Mouse (Mus musculus) large intestine, adult 2 months (tissue): ENCODE results near the gene Taf15. TPM values are rescaled to one million over a fixed set of nuclear protein-coding genes. Genes with fewer than 3 reads are reported as not detected.
A peak's percentile ranks its signal among the peaks of the same experiment; 100 is the strongest.

Experiments used
- DNase-seq: peaks from one replicate; pipeline ENCODE4 v3.0.0-alpha.2; 2012; ENCODE audit warnings: low read depth, low spot score
- WGBS: fragments of 180-500 bp; shearing (Covaris S2); methylation state at CpG from one replicate; pipeline ENCODE4 v1.1.7; 2018; 5-methylcytosine and 5-hydroxymethylcytosine counted together
- polyA plus RNA-seq: library from polyadenylated mRNA; depleted of rRNA; stranded (reverse); fragments of >200 nt; gene quantifications from 2 replicates; pipeline ENCODE4 v1.2.3, GENCODE M21; 2012

Gene Taf15
- polyA plus RNA-seq, 1 experiment: 10.5 TPM

- no peak for DNase-seq
- WGBS: 7% methylated on average over 4 of the region's 4 CpGs
These were observed 18.3 kb upstream of the Taf15 start for GRCm38 (mm10) chr11:83454548-83454947.

- 32% methylated on average over 3 of the region's 3 CpGs for WGBS
- DNase-seq: no peak
These were observed 17.3 kb upstream of the Taf15 start for GRCm38 (mm10) chr11:83455608-83456007.

GRCm38 (mm10) chr11:83457257-83457656 lies 15.6 kb upstream of the Taf15 start:
- WGBS: 40% methylated on average over 7 of the region's 7 CpGs
- DNase-seq: no peak

- DNase-seq: no peak
- 35% methylated on average over 9 of the region's 9 CpGs for WGBS
These were observed 14.8 kb upstream of the Taf15 start for GRCm38 (mm10) chr11:83457912-83458601.

- WGBS: 87% methylated on average over 10 of the region's 10 CpGs
- DNase-seq: no peak
These were observed 11.3 kb upstream of the Taf15 start for GRCm38 (mm10) chr11:83461462-83462027.

- no peak for DNase-seq
- 1% methylated on average over 42 of the region's 42 CpGs for WGBS
These were observed 10.1 kb upstream of the Taf15 start, which contains the start of gene Mmp28 for GRCm38 (mm10) chr11:83462711-83463244. TSS of gene Mmp28 (minus strand) at chr11:83463071.

- WGBS: 8% methylated on average over 2 of the region's 2 CpGs
- DNase-seq: peak; percentile 52
These were observed 6.9 kb upstream of the Taf15 start for GRCm38 (mm10) chr11:83465976-83466375.

- 14% methylated on average over 11 of the region's 11 CpGs for WGBS
- DNase-seq: no peak
These were observed 5.7 kb upstream of the Taf15 start for GRCm38 (mm10) chr11:83467120-83467652.

GRCm38 (mm10) chr11:83468765-83469164 lies 4.1 kb upstream of the Taf15 start:
- 88% methylated on average over 3 of the region's 3 CpGs for WGBS
- no peak for DNase-seq

- DNase-seq: no peak
- WGBS: 46% methylated on average over 2 of the region's 2 CpGs
These were observed 1.1 kb upstream of the Taf15 start for GRCm38 (mm10) chr11:83471766-83472165.

- DNase-seq: no peak
These were observed 540 bp downstream of the Taf15 start for GRCm38 (mm10) chr11:83473235-83474016.

GRCm38 (mm10) chr11:83491488-83491887 lies 18.6 kb downstream of the Taf15 start:
- DNase-seq: no peak
- 79% methylated on average over 4 of the region's 4 CpGs for WGBS

More at GRCm38 (mm10) chr11:83473235-83474016, 540 bp downstream of the Taf15 start:
- WGBS: under 1% methylated on average over 51 of the region's 52 CpGs

- WGBS: 89% methylated on average over 2 of the region's 2 CpGs
- no peak for DNase-seq
These were observed 22.7 kb downstream of the Taf15 start for GRCm38 (mm10) chr11:83495571-83495970.

GRCm38 (mm10) chr11:83504308-83504707 lies 31.4 kb downstream of the Taf15 start:
- WGBS: 83% methylated on average over 5 of the region's 5 CpGs
- DNase-seq: no peak

- DNase-seq: no peak
These were observed 36.6 kb downstream of the Taf15 start for GRCm38 (mm10) chr11:83509521-83509920.

GRCm38 (mm10) chr11:83517153-83517552 lies 44.3 kb downstream of the Taf15 start:
- DNase-seq: no peak

GRCm38 (mm10) chr11:83518371-83518770 lies 45.5 kb downstream of the Taf15 start:
- no peak for DNase-seq
- WGBS: 75% methylated on average over 6 of the region's 6 CpGs

GRCm38 (mm10) chr11:83522075-83522474 lies 49.2 kb downstream of the Taf15 start, which contains the start of gene Heatr9:
TSS of gene Heatr9 (minus strand) at chr11:83522175.
- 89% methylated on average over 3 of the region's 3 CpGs for WGBS
- no peak for DNase-seq

GRCm38 (mm10) chr11:83529024-83529423 lies 56.1 kb downstream of the Taf15 start:
- no peak for DNase-seq
- WGBS: 83% methylated on average over 12 of the region's 12 CpGs

GRCm38 (mm10) chr11:83530360-83530759 lies 57.5 kb downstream of the Taf15 start, which contains the start of gene Ccl5:
TSS of gene Ccl5 (minus strand) at chr11:83530518.
- no peak for DNase-seq
- 82% methylated on average over 5 of the region's 5 CpGs for WGBS
